Mouse (Mus musculus) forebrain, embryonic 14.5 days (tissue): ENCODE measurements around the gene Mgea5. TPM values are rescaled to one million over a fixed set of nuclear protein-coding genes. Genes with fewer than 3 reads are reported as not detected.

Experiments used
- ATAC-seq: fragments of 200-750 bp; cut with Nextera tagmentation; 2 replicates; pipeline ENCODE4 v1.8.0; 2017; ENCODE audit warnings: mild to moderate bottlenecking, moderate library complexity
- DNase-seq: peaks from one replicate; pipeline ENCODE4 v3.0.0-alpha.2; 2015; ENCODE audit warnings: low spot score
- H3K27ac ChIP-seq: fragments of 300-500 bp; sonication (generic); 2 replicates; pipeline ENCODE4 v1.5.1; 2014; ENCODE audit warnings: low read depth, mild to moderate bottlenecking, control low read depth, low read length, moderate library complexity
- H3K27me3 ChIP-seq: fragments of 300-500 bp; sonication (generic); replicated peaks from 2 replicates; pipeline ENCODE4 v1.6.1; 2014; ENCODE audit warnings: low read length, control low read depth, mixed read lengths; ENCODE audit not compliant: control insufficient read depth, insufficient read depth
- H3K36me3 ChIP-seq: fragments of 300-500 bp; sonication (generic); 2 replicates; pipeline ENCODE4 v1.6.1; 2014; ENCODE audit warnings: low read length, control low read depth; ENCODE audit not compliant: control insufficient read depth, insufficient read depth
- H3K4me1 ChIP-seq: fragments of 300-500 bp; sonication (generic); 2 replicates; pipeline ENCODE4 v1.6.1; 2014; ENCODE audit warnings: antibody characterized with exemption, low read length, control low read depth; ENCODE audit not compliant: control insufficient read depth, insufficient read depth
- H3K4me2 ChIP-seq: fragments of 300-500 bp; sonication (generic); 2 replicates; pipeline ENCODE4 v1.6.1; 2014; ENCODE audit warnings: mild to moderate bottlenecking, control low read depth, low read length
- H3K4me3 ChIP-seq: fragments of 300-500 bp; sonication (generic); 2 replicates; pipeline ENCODE4 v1.5.1; 2014; ENCODE audit warnings: low read depth, low read length, control low read depth
- H3K9ac ChIP-seq: fragments of 300-500 bp; sonication (generic); 2 replicates; pipeline ENCODE4 v1.6.1; 2014; ENCODE audit warnings: mild to moderate bottlenecking, low read length, control low read depth, moderate library complexity
- H3K9me3 ChIP-seq: fragments of 300-500 bp; sonication (generic); replicated peaks from 2 replicates; pipeline ENCODE4 v1.6.1; 2016; ENCODE audit warnings: low read length, control low read depth, mixed read lengths; ENCODE audit not compliant: control insufficient read depth
- WGBS: fragments of 180-500 bp; shearing (Covaris S2); extraction: QIAGEN DNeasy Blood & Tissue Kit; methylation state at CpG from one replicate; pipeline ENCODE4 v1.1.7; 2014; 5-methylcytosine and 5-hydroxymethylcytosine counted together
- polyA plus RNA-seq: library from polyadenylated mRNA; unstranded; fragments of >200 nt; fragmentation: Nextera tagmentation; extraction: Ambion mirVana; gene quantifications from 2 replicates; pipeline ENCODE4 v1.2.1, GENCODE M21; 2014

The Mgea5 gene
- polyA plus RNA-seq, 1 experiment from 2014 or later = 70.2 TPM

- H3K9ac ChIP-seq = no peak overlapping the region
- H3K27ac ChIP-seq = no peak overlapping the region
- peaks cover 89% of the 10 kb centered on the region for H3K27me3 ChIP-seq
- under 1% methylated on average over 45 of the region's 45 CpGs for WGBS
- H3K4me2 ChIP-seq = no peak overlapping the region
- H3K36me3 ChIP-seq = no peaks in the 10 kb centered on the region
- ATAC-seq = no peak
- H3K4me3 ChIP-seq = peak overlapping the region; percentile 31
- no peaks in the 10 kb centered on the region for H3K9me3 ChIP-seq
- DNase-seq = no peak
- H3K4me1 ChIP-seq = peaks cover 14% of the 10 kb centered on the region
Measured at GRCm38 (mm10) chr19:45741431-45742217, 42.0 kb downstream of the Mgea5 start.

- no peaks in the 10 kb centered on the region for H3K36me3 ChIP-seq
- peaks cover 14% of the 10 kb centered on the region for H3K4me1 ChIP-seq
- H3K27me3 ChIP-seq = peaks cover 93% of the 10 kb centered on the region
- WGBS = 4% methylated on average over 7 of the region's 7 CpGs
- no peaks in the 10 kb centered on the region for H3K9me3 ChIP-seq
- H3K4me2 ChIP-seq = no peak overlapping the region
- no peak for DNase-seq
- no peak overlapping the region for H3K4me3 ChIP-seq
- ATAC-seq = no peak
- no peak overlapping the region for H3K9ac ChIP-seq
- H3K27ac ChIP-seq = no peak overlapping the region
Measured at GRCm38 (mm10) chr19:45740817-45741216, 42.8 kb downstream of the Mgea5 start.

- Histone ChIP-seq H3K4me1 (peaks cover 10% of the 10 kb centered on the region), H3K9me3 (no peaks in the 10 kb centered on the region), H3K4me2 (no peak overlapping the region), H3K9ac (no peak overlapping the region), H3K4me3 (no peak overlapping the region), H3K36me3 (no peaks in the 10 kb centered on the region), H3K27me3 (peaks cover 94% of the 10 kb centered on the region), H3K27ac (no peak overlapping the region)
- ATAC-seq = no peak
- WGBS = under 1% methylated on average over 13 of the region's 13 CpGs
- no peak for DNase-seq
Measured at GRCm38 (mm10) chr19:45740233-45740632, 43.4 kb downstream of the Mgea5 start.

- no peak for DNase-seq
- H3K9ac ChIP-seq = no peak overlapping the region
- no peak overlapping the region for H3K27ac ChIP-seq
- H3K4me3 ChIP-seq = no peak overlapping the region
- H3K4me2 ChIP-seq = no peak overlapping the region
- H3K4me1 ChIP-seq = peaks cover 8% of the 10 kb centered on the region
- no peaks in the 10 kb centered on the region for H3K36me3 ChIP-seq
- 46% methylated on average over 5 of the region's 5 CpGs for WGBS
- H3K27me3 ChIP-seq = peaks cover 94% of the 10 kb centered on the region
- no peak for ATAC-seq
- no peaks in the 10 kb centered on the region for H3K9me3 ChIP-seq
Measured at GRCm38 (mm10) chr19:45738521-45738920, 45.1 kb downstream of the Mgea5 start.

- ATAC-seq (no peak), DNase-seq (no peak)
- Histone ChIP-seq H3K9me3 (no peaks in the 10 kb centered on the region), H3K4me3 (no peak overlapping the region), H3K27me3 (peaks cover 92% of the 10 kb centered on the region), H3K4me2 (no peak overlapping the region), H3K4me1 (peaks cover 8% of the 10 kb centered on the region), H3K36me3 (no peaks in the 10 kb centered on the region), H3K27ac (no peak overlapping the region), H3K9ac (no peak overlapping the region)
- WGBS = 54% methylated on average over 10 of the region's 10 CpGs
Measured at GRCm38 (mm10) chr19:45737846-45738484, 45.7 kb downstream of the Mgea5 start.

GRCm38 (mm10) chr19:45737208-45737845, 46.3 kb downstream of the Mgea5 start:
- Histone ChIP-seq H3K27ac (no peak overlapping the region), H3K9me3 (no peaks in the 10 kb centered on the region), H3K4me1 (peaks cover 8% of the 10 kb centered on the region), H3K27me3 (peaks cover 93% of the 10 kb centered on the region), H3K9ac (0 out of 2 replicates have a peak overlapping the region, but pooled peaks have one; percentile 25), H3K36me3 (no peaks in the 10 kb centered on the region), H3K4me3 (peak overlapping the region; percentile 19), H3K4me2 (peak overlapping the region; percentile 55)
- 8% methylated on average over 20 of the region's 23 CpGs for WGBS
- no peak for DNase-seq
- peak; percentile 52; the same call in 1 of the 2 replicates for ATAC-seq

GRCm38 (mm10) chr19:45736855-45737207, 46.8 kb downstream of the Mgea5 start:
- H3K4me1 ChIP-seq = peaks cover 8% of the 10 kb centered on the region
- peak overlapping the region; percentile 19 for H3K4me3 ChIP-seq
- H3K36me3 ChIP-seq = no peaks in the 10 kb centered on the region
- no peaks in the 10 kb centered on the region for H3K9me3 ChIP-seq
- H3K27ac ChIP-seq = no peak overlapping the region
- DNase-seq = peak; percentile 64
- ATAC-seq = peak; percentile 67
- H3K9ac ChIP-seq = 0 out of 2 replicates have a peak overlapping the region, but pooled peaks have one; percentile 25
- 2% methylated on average over 28 of the region's 28 CpGs for WGBS
- H3K4me2 ChIP-seq = peak overlapping the region; percentile 55
- H3K27me3 ChIP-seq = peaks cover 89% of the 10 kb centered on the region

GRCm38 (mm10) chr19:45736241-45736640, 47.4 kb downstream of the Mgea5 start:
- WGBS = 21% methylated on average over 1 of the region's 1 CpGs
- DNase-seq = no peak
- Histone ChIP-seq H3K4me3 (no peak overlapping the region), H3K27ac (no peak overlapping the region), H3K36me3 (no peaks in the 10 kb centered on the region), H3K9me3 (no peaks in the 10 kb centered on the region), H3K4me2 (no peak overlapping the region), H3K9ac (no peak overlapping the region), H3K27me3 (peaks cover 83% of the 10 kb centered on the region), H3K4me1 (peaks cover 8% of the 10 kb centered on the region)
- ATAC-seq = no peak
